Mouse (Mus musculus) thymus, adult 2 months (tissue): ENCODE measurements around the gene Mga.

Source experiments
- CTCF ChIP-seq: fragments of 200-500 bp; IDR thresholded peaks from 2 replicates; pipeline ENCODE4 v1.5.1; 2012; ENCODE audit warnings: mild to moderate bottlenecking, control low read depth, low read length, moderate library complexity, borderline replicate concordance; ENCODE audit not compliant: control insufficient read depth, poor library complexity, insufficient read depth; ENCODE audit errors: extremely low read depth
- POLR2A ChIP-seq: fragments of 200-500 bp; IDR thresholded peaks from 2 replicates; pipeline ENCODE4 v1.6.1; 2012; ENCODE audit warnings: mild to moderate bottlenecking, low read length, control low read depth, moderate library complexity; ENCODE audit not compliant: control insufficient read depth, poor library complexity, insufficient read depth; ENCODE audit errors: extremely low read depth

DNA sequence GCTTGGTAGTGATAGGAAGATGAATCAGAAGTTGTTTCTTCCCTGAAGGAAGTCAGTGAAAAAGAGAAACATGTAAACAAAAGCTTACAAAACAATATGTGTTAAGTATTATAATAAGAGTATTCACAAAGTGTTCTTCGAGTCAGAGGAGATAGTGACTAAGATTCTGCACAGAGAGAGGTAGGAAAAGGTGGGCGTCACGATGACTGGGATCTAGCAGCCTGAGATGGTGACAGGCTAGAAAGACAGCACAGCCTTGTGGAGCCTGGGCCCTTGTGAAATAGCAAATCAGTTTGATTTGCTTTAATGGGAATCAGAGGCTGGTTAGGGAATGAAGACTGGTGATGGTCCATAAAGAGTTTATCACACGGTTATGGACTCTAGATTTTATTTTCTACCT, 43.2 kb upstream of the Mga start:
- TF ChIP-seq CTCF (no peak), POLR2A (no peak)
